Mouse (Mus musculus): ENCODE measurements at regions not wholly inside any gene's neighbourhood (a gene's known extent, or its start where the extent isn't known, plus 50 kb on each side); places are given as distances from the start of the nearest gene placed in this dataset.
"Not testable (repeated sequence)": the region's sequence is repeated elsewhere in the genome, so short reads cannot be mapped to it uniquely, and the experiment has no call there.

- intact Hi-C loops (cut with DNase I); DNase-seq: not testable (repeated sequence)
Observed at GRCm38 (mm10) chr12:3188734-3189275, 121.0 kb downstream of the Rab10 start.

GRCm38 (mm10) chr12:3188137-3188536 is 121.6 kb downstream of the Rab10 start:
- DNase-seq: no peak
- intact Hi-C loops (cut with DNase I): no loop called here

DNA sequence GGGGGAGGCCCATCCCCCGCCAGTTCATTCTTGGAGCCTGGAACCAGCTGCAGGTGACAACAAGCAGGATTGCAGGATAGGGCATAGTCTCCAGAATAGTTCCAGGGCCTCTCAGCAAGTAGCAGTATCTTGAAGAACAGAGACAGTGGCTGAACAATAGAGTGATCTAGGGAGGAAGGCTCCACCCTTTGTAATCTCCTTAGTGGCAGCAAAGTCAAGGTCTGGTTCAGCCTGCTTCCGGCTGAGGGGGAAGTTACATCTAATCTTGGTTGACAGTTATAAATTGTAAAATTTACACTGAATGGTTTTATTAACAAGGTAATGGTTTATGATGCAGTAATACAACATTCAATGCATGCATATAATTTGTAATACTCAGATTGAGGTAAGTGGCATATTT is 136.4 kb downstream of the Rab10 start:
- intact Hi-C loops (cut with DNase I): no loop called here

DNA sequence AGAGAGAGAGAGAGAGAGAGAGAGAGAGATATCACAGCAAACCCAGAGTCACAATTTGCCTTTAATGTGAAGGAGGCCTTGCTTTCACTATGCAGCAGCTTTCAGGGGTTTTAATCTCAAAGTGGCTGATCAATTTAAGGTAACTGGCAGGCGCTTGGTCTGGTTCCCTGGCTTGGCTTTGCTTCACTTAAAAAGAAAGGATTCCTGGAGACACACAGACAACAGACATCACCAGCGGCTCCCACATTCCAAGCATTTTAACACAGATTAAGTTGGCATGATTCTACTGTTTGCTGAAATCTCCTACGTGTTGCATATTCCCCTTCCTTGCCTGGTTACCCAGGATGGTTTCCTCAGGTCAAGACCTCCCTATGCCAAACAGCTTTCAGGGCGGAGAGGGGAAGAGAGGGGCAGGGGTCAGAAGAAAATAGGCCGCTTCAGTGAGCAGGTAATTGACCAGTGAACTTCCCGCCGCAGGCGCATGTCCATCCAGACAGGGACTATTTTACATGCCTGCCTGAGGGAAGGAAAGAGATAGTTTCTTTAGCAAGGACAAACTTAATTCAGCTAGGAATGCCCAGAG is 140.0 kb downstream of the Rab10 start:
- DNase-seq; intact Hi-C loops (cut with DNase I): not testable (repeated sequence)

More for the DNA sequence above, 136.4 kb downstream of the Rab10 start:
- no peak for DNase-seq

- intact Hi-C loops (cut with DNase I); DNase-seq: not testable (repeated sequence)
Observed at GRCm38 (mm10) chr12:3161666-3162065, 148.1 kb downstream of the Rab10 start.

- DNase-seq; intact Hi-C loops (cut with DNase I): not testable (repeated sequence)
Observed at GRCm38 (mm10) chr12:3158771-3159170, 151.0 kb downstream of the Rab10 start.

- DNase-seq; intact Hi-C loops (cut with DNase I): not testable (repeated sequence)
Observed at GRCm38 (mm10) chr12:3153705-3154104, 156.1 kb downstream of the Rab10 start.

DNA sequence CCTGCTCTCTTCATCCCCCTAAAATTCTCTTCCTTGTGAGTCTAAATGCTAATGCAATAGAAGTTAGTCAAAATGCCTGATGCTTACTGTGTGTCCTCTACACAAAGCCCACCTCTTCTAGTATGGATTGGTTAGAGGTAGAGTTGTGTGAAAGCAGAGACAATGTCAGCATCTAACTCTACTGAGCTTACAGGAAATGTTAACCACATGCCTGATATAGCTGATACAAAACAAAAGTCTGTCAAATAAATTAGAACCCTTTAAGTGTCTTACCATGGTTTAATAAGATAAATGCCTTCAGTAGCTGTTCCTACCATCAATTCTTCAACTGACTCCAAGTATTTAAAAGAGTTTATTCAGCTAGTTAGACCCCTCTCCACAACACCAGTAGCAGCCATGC is 177.2 kb downstream of the Rab10 start:
- intact Hi-C loops (cut with DNase I); DNase-seq: not testable (repeated sequence)

DNA sequence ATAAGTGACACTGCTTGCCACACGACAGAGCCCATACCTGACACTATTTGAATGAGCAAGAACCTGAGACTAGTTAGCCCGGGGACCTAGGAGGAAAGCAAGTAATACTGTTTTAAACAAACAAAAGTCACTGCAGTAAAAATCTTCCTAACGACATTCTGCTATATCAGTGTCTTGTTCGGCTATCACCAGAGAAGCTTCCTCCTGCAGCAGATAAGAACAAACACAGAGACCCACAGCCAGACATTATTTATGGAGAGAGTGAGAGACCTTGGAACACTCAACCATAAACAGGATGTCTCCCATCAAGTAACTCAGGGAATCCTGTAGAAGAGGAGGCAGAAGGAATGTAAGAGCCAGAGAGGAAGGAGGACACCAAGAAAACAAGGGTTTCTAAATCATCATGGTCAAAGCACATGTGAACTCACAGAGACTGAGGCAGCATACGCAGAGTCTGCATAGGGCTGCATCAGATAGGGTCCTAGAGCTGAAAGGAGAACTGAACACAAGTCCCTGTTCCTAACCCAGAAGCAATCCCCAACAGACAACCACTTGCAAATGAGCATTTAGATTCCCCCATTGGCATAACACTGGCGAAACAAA is 178.5 kb downstream of the Rab10 start:
- DNase-seq; intact Hi-C loops (cut with DNase I): not testable (repeated sequence)

- DNase-seq; intact Hi-C loops (cut with DNase I): not testable (repeated sequence)
Observed at GRCm38 (mm10) chr12:3127336-3127735, 182.4 kb downstream of the Rab10 start.

DNA sequence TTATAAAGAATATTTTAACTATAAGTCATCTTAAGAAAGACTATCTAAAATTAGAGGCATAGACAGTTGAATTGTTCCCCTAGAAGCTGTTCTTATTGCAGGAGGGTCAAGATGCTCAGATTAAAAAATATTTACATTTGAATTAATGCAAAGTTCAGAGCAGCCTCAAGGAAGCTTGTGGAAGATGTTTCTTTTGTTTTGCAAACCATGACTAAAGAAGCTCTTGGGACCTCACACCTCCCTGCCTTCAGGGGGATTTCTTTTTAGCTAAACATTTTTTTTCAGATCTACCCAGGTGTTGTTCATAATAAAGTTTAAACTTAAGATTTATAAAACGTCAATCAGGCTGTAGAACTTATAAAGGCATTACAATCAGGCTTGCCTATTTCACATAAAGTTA is 185.7 kb downstream of the Rab10 start:
- no peak for DNase-seq
- intact Hi-C loops (cut with DNase I): no loop called here

GRCm38 (mm10) chr12:3110589-3110988 is 199.2 kb downstream of the Rab10 start:
- intact Hi-C loops (cut with DNase I); DNase-seq: not testable (repeated sequence)

GRCm38 (mm10) chr12:3109671-3110070 is 200.1 kb downstream of the Rab10 start:
- peak; percentile 17 to 91 for DNase-seq
- intact Hi-C loops (cut with DNase I): not testable (repeated sequence)

DNA sequence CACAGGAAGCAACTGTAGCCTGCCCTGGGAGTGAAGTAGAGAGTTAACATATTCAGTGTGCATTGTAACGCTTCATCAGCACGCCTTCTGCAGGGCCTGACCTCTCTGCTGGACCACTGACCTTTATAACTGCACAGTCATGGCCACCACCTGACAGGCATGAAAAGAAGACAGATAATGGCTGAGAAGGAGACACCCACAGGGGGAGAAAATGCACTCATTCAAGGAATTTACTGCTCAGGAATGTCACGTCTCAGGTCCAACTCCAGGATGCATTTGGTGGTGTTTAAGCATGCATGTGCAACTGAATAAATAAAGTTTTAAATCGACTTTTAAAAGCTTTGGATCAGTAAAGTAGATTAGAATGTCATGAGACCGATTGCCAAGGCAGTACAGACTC is 207.8 kb downstream of the Rab10 start:
- intact Hi-C loops (cut with DNase I): loop anchor here (5.0 kb wide), 1 partner anchor 290 kb away; no protein-coding TSS in a partner anchor

DNA sequence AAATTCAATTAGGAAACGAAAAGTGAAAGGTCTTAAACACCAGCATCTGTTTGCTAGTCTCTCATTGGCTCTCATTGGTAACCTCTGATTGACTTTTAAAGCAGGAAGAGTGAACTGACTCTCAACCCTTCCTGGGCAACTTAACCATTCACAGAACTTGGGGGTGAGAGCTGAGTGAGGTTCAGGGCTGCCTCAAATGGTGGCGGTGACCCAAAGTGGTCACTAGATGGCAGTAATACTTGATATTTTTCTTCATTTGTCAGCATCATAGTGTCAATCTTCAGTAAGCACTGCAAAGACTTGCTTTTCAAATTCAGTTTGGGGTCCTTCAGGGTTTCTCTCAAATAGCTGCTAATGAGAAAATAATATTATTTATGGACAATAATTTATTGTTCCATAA is 211.6 kb downstream of the Rab10 start:
- intact Hi-C loops (cut with DNase I): not testable (repeated sequence)
- peak; percentile 10 to 16 for DNase-seq

More for the DNA sequence above, 207.8 kb downstream of the Rab10 start:
- not testable (repeated sequence) for DNase-seq

- intact Hi-C loops (cut with DNase I): no loop called here
- no peak for DNase-seq
Observed at GRCm38 (mm10) chr12:3094509-3094908, 215.3 kb downstream of the Rab10 start.

- intact Hi-C loops (cut with DNase I); DNase-seq: not testable (repeated sequence)
Observed at GRCm38 (mm10) chr12:3092974-3093373, 216.8 kb downstream of the Rab10 start.

DNA sequence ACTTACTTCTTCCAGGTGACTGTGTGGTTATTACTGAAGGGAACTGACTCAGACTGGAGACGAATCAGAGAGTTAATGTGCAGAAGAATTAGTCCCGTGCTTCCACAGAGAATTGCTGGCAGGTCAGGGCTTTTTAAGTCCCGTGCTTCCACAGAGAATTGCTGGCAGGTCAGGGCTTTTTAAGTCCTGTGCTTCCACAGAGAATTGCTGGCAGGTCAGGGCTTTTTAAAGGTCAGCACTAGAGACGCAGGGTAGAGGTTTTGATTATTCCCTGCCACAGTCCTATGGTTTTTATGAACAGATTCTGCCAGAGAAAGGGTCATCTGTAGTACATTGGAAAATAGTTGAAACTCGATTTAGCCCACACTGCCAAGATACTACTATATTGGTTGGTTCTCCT is 260.2 kb downstream of the Rab10 start:
- DNase-seq; intact Hi-C loops (cut with DNase I): not testable (repeated sequence)

- DNase-seq; intact Hi-C loops (cut with DNase I): not testable (repeated sequence)
Observed at GRCm38 (mm10) chr12:3018446-3018845, 291.3 kb downstream of the Rab10 start.

GRCm38 (mm10) chr12:3016777-3017176 is 293.0 kb downstream of the Rab10 start:
- DNase-seq; intact Hi-C loops (cut with DNase I): not testable (repeated sequence)
